Mouse (Mus musculus) liver, postnatal 0 days (tissue): ENCODE data around the gene Gm21704. TPM values are rescaled to one million over a fixed set of nuclear protein-coding genes. Genes with fewer than 3 reads are reported as not detected.
"Not testable (repeated sequence)": the region's sequence is repeated elsewhere in the genome, so short reads cannot be mapped to it uniquely, and the experiment has no call there.

Experiments used
- ATAC-seq: fragments of 200-750 bp; cut with Nextera tagmentation; 2 replicates; pipeline ENCODE4 v1.8.0; 2017; ENCODE audit warnings: mild to moderate bottlenecking, moderate library complexity
- DNase-seq: peaks from one replicate; pipeline ENCODE4 v3.0.0-alpha.2; 2016
- H3K27ac ChIP-seq: fragments of 300-500 bp; sonication (generic); 2 replicates; pipeline ENCODE4 v1.5.1; 2014; ENCODE audit warnings: antibody characterized with exemption, moderate library complexity, mild to moderate bottlenecking, low read depth
- H3K27me3 ChIP-seq: fragments of 300-500 bp; sonication (generic); 2 replicates; pipeline ENCODE4 v1.6.1; 2014; ENCODE audit warnings: low read length, control low read depth, mixed read lengths; ENCODE audit not compliant: insufficient read depth
- H3K36me3 ChIP-seq: fragments of 300-500 bp; sonication (generic); replicated peaks from 2 replicates; pipeline ENCODE4 v1.6.1; 2014; ENCODE audit warnings: mild to moderate bottlenecking, control low read depth, low read length, moderate library complexity, mixed read lengths; ENCODE audit not compliant: insufficient read depth
- H3K4me1 ChIP-seq: fragments of 300-500 bp; sonication (generic); 2 replicates; pipeline ENCODE4 v1.6.1; 2014; ENCODE audit warnings: antibody characterized with exemption, mild to moderate bottlenecking, control low read depth; ENCODE audit not compliant: insufficient read depth
- H3K4me2 ChIP-seq: fragments of 300-500 bp; sonication (generic); 2 replicates; pipeline ENCODE4 v1.6.1; 2014; ENCODE audit warnings: low read depth, mild to moderate bottlenecking, low read length, moderate library complexity, mixed read lengths
- H3K4me3 ChIP-seq: fragments of 300-500 bp; sonication (generic); 2 replicates; pipeline ENCODE4 v1.5.1; 2014; ENCODE audit warnings: low read depth, low read length
- H3K9ac ChIP-seq: fragments of 300-500 bp; sonication (generic); replicated peaks from 2 replicates; pipeline ENCODE4 v1.6.1; 2014; ENCODE audit warnings: mild to moderate bottlenecking, moderate library complexity
- H3K9me3 ChIP-seq: fragments of 300-500 bp; sonication (generic); 2 replicates; pipeline ENCODE4 v1.6.1; 2016; ENCODE audit warnings: mild to moderate bottlenecking, control low read depth, low read length, mixed read lengths
- WGBS: fragments of 180-500 bp; shearing (Covaris S2); extraction: QIAGEN DNeasy Blood & Tissue Kit; methylation state at CpG from one replicate; pipeline ENCODE4 v1.1.7; 2014; ENCODE audit not compliant: insufficient replicate concordance; 5-methylcytosine and 5-hydroxymethylcytosine counted together
- polyA plus RNA-seq: library from polyadenylated mRNA; unstranded; fragments of >200 nt; fragmentation: Nextera tagmentation; extraction: Ambion mirVana; gene quantifications from 2 replicates; pipeline ENCODE4 v1.2.1, GENCODE M21; 2015

The Gm21704 gene
- not detected in 2 replicates for polyA plus RNA-seq

DNA sequence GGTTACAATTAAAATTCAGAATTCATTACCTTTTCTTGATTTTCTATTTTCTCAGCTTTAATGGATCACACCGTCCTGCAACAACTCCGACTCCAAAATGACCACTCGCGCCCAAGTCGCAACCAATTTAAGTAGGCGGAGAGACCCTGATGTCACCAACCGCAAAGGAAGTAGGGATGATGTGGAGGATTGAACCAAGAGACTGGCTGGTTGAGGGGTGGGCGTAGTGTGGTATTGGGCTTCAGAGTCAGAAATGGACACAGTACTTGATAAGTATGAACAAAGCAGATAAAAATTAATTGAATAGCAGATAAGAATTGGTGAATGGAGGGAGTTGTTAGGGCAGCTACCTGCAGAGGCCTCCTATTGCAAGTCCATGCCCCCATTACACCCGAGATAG lies at the start of gene Gm21704, which contains the start of gene Gm21708:
Gene Gm21704 (minus strand): TSS at position 101 of the 400 bp plus-strand sequence.
Gene Gm21708 (minus strand): TSS at position 101 of the 400 bp plus-strand sequence.
- not testable (repeated sequence) for ATAC-seq, H3K9ac ChIP-seq, H3K27ac ChIP-seq, H3K36me3 ChIP-seq, H3K9me3 ChIP-seq, DNase-seq, H3K4me2 ChIP-seq, H3K4me1 ChIP-seq, H3K4me3 ChIP-seq, H3K27me3 ChIP-seq
- WGBS = no CpG with 5 or more reads among the region's 9 CpGs

- not testable (repeated sequence) for ATAC-seq, H3K4me1 ChIP-seq, H3K27ac ChIP-seq, H3K9ac ChIP-seq, H3K4me2 ChIP-seq, H3K9me3 ChIP-seq, H3K27me3 ChIP-seq, H3K36me3 ChIP-seq, DNase-seq, H3K4me3 ChIP-seq
- WGBS = no CpG with 5 or more reads among the region's 9 CpGs
Measured at GRCm38 (mm10) chrY:3345229-3345628, 64.7 kb downstream of the Gm21704 start, which contains the start of gene Gm21693. Gene Gm21693 (minus strand): TSS chrY:3345329.

- H3K4me3 ChIP-seq, H3K4me1 ChIP-seq, DNase-seq, H3K9me3 ChIP-seq, H3K27ac ChIP-seq, H3K36me3 ChIP-seq, H3K4me2 ChIP-seq, H3K27me3 ChIP-seq, ATAC-seq, H3K9ac ChIP-seq: not testable (repeated sequence)
- WGBS = no CpG with 5 or more reads among the region's 11 CpGs
Measured at GRCm38 (mm10) chrY:3340661-3341060, 69.3 kb downstream of the Gm21704 start.

Other genes with a start within 250 kb of the Gm21704 start
- gene Gm21677, start 103.7 kb downstream of the Gm21704 start, polyA plus RNA-seq = not detected in 2 replicates
- not detected in 2 replicates for gene Gm21693, start 64.8 kb downstream of the Gm21704 start, polyA plus RNA-seq
- gene Gm21708, start within 50 bp of the Gm21704 start, polyA plus RNA-seq = not detected in 2 replicates